Mouse (Mus musculus) heart, postnatal 0 days (tissue): ENCODE results near the gene Ppp1r14c. TPM values are rescaled to one million over a fixed set of nuclear protein-coding genes. Genes with fewer than 3 reads are reported as not detected.

ENCODE experiments used
- ATAC-seq: fragments of 200-750 bp; cut with Nextera tagmentation; 2 replicates; pipeline ENCODE4 v1.8.0; 2017; ENCODE audit warnings: low read depth, moderate number of reproducible peaks, moderate library complexity; ENCODE audit not compliant: insufficient read depth
- DNase-seq: peaks from one replicate; pipeline ENCODE4 v3.0.0-alpha.2; 2016; ENCODE audit warnings: low spot score
- H3K27ac ChIP-seq: fragments of 300-500 bp; sonication (generic); 2 replicates; pipeline ENCODE4 v1.5.1; 2014; ENCODE audit warnings: low read depth, mild to moderate bottlenecking
- H3K27me3 ChIP-seq: fragments of 300-500 bp; sonication (generic); 2 replicates; pipeline ENCODE4 v1.6.1; 2014; ENCODE audit warnings: low read length, mixed read lengths; ENCODE audit not compliant: control insufficient read depth, insufficient read depth
- H3K36me3 ChIP-seq: fragments of 300-500 bp; sonication (generic); replicated peaks from 2 replicates; pipeline ENCODE4 v1.6.1; 2014; ENCODE audit warnings: low read length, mixed read lengths; ENCODE audit not compliant: control insufficient read depth, insufficient read depth
- H3K4me1 ChIP-seq: fragments of 300-500 bp; sonication (generic); 2 replicates; pipeline ENCODE4 v1.6.1; 2014; ENCODE audit warnings: antibody characterized with exemption; ENCODE audit not compliant: control insufficient read depth, insufficient read depth
- H3K4me2 ChIP-seq: fragments of 300-500 bp; sonication (generic); 2 replicates; pipeline ENCODE4 v1.6.1; 2014; ENCODE audit warnings: low read depth, mild to moderate bottlenecking, low read length, moderate library complexity
- H3K4me3 ChIP-seq: fragments of 300-500 bp; sonication (generic); 2 replicates; pipeline ENCODE4 v1.5.1; 2014; ENCODE audit warnings: low read depth, low read length
- H3K9ac ChIP-seq: fragments of 300-500 bp; sonication (generic); replicated peaks from 2 replicates; pipeline ENCODE4 v1.6.1; 2014; ENCODE audit warnings: low read depth, low read length, mixed read lengths
- H3K9me3 ChIP-seq: fragments of 300-500 bp; sonication (generic); replicated peaks from 2 replicates; pipeline ENCODE4 v1.6.1; 2016; ENCODE audit warnings: low read length; ENCODE audit not compliant: control insufficient read depth
- CTCF ChIP-seq: IDR thresholded peaks from 2 replicates; pipeline ENCODE4 v1.5.1; 2016; ENCODE audit warnings: antibody characterized with exemption, control low read depth, low read depth
- EP300 ChIP-seq: IDR thresholded peaks from 2 replicates; pipeline ENCODE4 v1.6.1; 2016; ENCODE audit warnings: antibody characterized with exemption, low read depth
- WGBS: fragments of 180-500 bp; shearing (Covaris S2); extraction: QIAGEN DNeasy Blood & Tissue Kit; methylation state at CpG from one replicate; pipeline ENCODE4 v1.1.7; 2014; 5-methylcytosine and 5-hydroxymethylcytosine counted together
- polyA plus RNA-seq: library from polyadenylated mRNA; unstranded; fragments of >200 nt; fragmentation: Nextera tagmentation; extraction: Ambion mirVana; gene quantifications from 2 replicates; pipeline ENCODE4 v1.2.1, GENCODE M21; 2015
- total RNA-seq: library from RNA; depleted of rRNA; stranded (reverse); fragments of >200 nt; gene quantifications from 2 replicates; pipeline ENCODE4 v1.2.3, GENCODE M21; 2014; ENCODE audit warnings: low replicate concordance

Gene Ppp1r14c
- total and polyA plus RNA-seq, 2 experiments from 2014 or later, result 269 to 325 TPM

DNA sequence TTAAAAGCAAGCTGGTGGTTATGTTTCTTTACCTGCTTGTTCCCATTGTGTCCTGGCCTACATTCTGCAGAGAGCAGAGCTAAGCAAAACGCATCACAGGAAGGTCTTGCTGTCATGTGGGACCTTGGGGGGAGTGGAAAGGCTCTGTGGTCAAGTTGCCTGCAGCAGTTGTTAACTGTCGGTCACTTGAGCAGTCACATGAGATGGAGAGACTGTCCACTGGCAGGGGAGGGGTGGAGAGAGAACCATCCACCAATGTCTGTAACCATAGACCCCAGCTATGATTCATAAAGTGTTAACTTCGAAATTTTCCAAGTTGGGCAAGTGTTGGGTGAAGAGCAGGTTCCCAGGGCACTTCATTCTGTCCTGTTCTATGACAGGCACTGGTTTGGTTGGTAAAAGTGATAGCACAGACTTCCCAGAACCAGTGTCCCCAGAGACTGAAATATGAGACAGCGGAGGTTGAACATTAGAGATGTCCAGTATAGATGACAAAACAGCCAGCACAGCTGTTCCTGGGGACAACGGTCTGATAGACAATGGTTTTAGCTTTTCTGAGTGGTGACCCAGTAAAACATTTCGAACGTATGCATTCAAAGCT is 29.0 kb upstream of the Ppp1r14c start:
- Histone ChIP-seq H3K27ac (peak overlapping the region; percentile 95), H3K4me1 (peaks cover 23% of the 10 kb centered on the region; the same call in 1 of the 2 replicates), H3K9ac (no peak overlapping the region), H3K4me3 (no peak overlapping the region), H3K4me2 (peak overlapping the region; percentile 26), H3K36me3 (no peaks in the 10 kb centered on the region), H3K27me3 (no peaks in the 10 kb centered on the region), H3K9me3 (no peaks in the 10 kb centered on the region)
- WGBS, result 28% methylated on average over 7 of the region's 7 CpGs
- TF ChIP-seq EP300 (no peak), CTCF (no peak)
- ATAC-seq, result peak; percentile 67
- DNase-seq, result peak; percentile 60

GRCm38 (mm10) chr10:3337330-3337901 is 28.4 kb upstream of the Ppp1r14c start:
- no peak overlapping the region for H3K4me3 ChIP-seq
- ATAC-seq (peak; percentile 91), DNase-seq (peak; percentile 87)
- peaks cover 23% of the 10 kb centered on the region; the same call in 1 of the 2 replicates for H3K4me1 ChIP-seq
- no peaks in the 10 kb centered on the region for H3K9me3 ChIP-seq
- H3K27ac ChIP-seq, result peak overlapping the region; percentile 95
- H3K36me3 ChIP-seq, result no peaks in the 10 kb centered on the region
- TF ChIP-seq EP300 (peak; percentile 96), CTCF (no peak)
- no peaks in the 10 kb centered on the region for H3K27me3 ChIP-seq
- 0 out of 2 replicates have a peak overlapping the region, but pooled peaks have one; percentile 18 for H3K9ac ChIP-seq
- peak overlapping the region; percentile 26 for H3K4me2 ChIP-seq
- WGBS, result 7% methylated on average over 2 of the region's 2 CpGs

DNA sequence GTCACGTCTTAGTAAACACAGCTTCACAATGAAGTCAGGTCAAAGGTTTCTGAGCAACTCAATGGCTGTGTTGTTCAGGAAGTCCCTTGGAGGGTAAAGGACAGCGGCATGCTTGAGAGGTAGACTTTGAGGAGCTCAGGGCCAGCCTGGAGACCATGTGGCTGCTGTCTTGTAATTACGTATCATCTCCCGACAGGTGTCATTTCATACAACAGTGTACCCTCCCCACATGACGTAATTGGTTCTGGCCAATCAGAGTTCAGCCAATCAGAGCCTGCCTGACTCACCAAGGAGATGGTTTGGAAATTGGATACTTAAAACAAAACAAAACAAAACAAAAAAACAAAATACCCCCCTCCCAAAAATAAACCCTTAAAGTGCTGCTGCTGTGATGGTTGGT is 20.2 kb upstream of the Ppp1r14c start:
- ATAC-seq (no peak), DNase-seq (no peak)
- Histone ChIP-seq H3K4me3 (no peak overlapping the region), H3K36me3 (no peaks in the 10 kb centered on the region), H3K9me3 (no peaks in the 10 kb centered on the region), H3K27ac (no peak overlapping the region), H3K27me3 (no peaks in the 10 kb centered on the region), H3K4me2 (no peak overlapping the region), H3K4me1 (0 out of 2 replicates have a peak, but pooled peaks cover 3% of the 10 kb centered on the region), H3K9ac (no peak overlapping the region)
- 64% methylated on average over 5 of the region's 5 CpGs for whole genome bisulfite sequencing
- TF ChIP-seq CTCF (no peak), EP300 (no peak)

- Histone ChIP-seq H3K4me1 (0 out of 2 replicates have a peak, but pooled peaks cover 3% of the 10 kb centered on the region), H3K27me3 (no peaks in the 10 kb centered on the region), H3K36me3 (no peaks in the 10 kb centered on the region), H3K4me3 (no peak overlapping the region), H3K27ac (no peak overlapping the region), H3K9ac (no peak overlapping the region), H3K9me3 (no peaks in the 10 kb centered on the region), H3K4me2 (no peak overlapping the region)
- DNase-seq (no peak), ATAC-seq (no peak)
- WGBS, result 94% methylated on average over 1 of the region's 1 CpGs
- TF ChIP-seq EP300 (no peak), CTCF (no peak)
Measured at GRCm38 (mm10) chr10:3359531-3359930, 6.3 kb upstream of the Ppp1r14c start.

DNA sequence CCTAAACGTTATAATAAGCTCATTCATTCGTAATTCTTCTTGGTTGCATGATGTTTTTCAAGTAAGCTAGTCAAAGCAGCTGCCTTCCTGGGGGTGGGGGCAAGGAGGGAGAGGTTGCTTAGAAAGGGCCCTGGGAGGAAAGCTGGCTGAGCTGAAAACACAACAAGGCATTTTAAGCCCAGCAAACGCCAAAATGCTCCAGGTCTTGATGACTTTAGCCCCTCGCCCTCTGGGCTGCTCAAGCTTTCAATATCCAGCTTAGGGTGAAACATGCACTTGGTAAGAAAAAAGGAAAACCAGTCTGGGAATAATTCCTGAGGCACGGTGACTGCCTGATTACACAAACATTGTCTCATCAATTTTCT is 204 bp upstream of the Ppp1r14c start:
- H3K36me3 ChIP-seq, result no peaks in the 10 kb centered on the region
- H3K4me1 ChIP-seq, result peaks cover 8% of the 10 kb centered on the region; the same call in 1 of the 2 replicates
- no peaks in the 10 kb centered on the region for H3K9me3 ChIP-seq
- H3K27ac ChIP-seq, result peak overlapping the region; percentile 82
- no peaks in the 10 kb centered on the region; the same call in 1 of the 2 replicates for H3K27me3 ChIP-seq
- H3K4me3 ChIP-seq, result peak overlapping the region; percentile 78
- DNase-seq (no peak), ATAC-seq (no peak)
- H3K9ac ChIP-seq, result peak overlapping the region; percentile 73
- H3K4me2 ChIP-seq, result peak overlapping the region; percentile 79
- TF ChIP-seq EP300 (no peak), CTCF (no peak)
- 38% methylated on average over 5 of the region's 5 CpGs for WGBS
